Mouse (Mus musculus): ENCODE data around the gene Cdk2. TPM values are rescaled to one million over a fixed set of nuclear protein-coding genes. Genes with fewer than 3 reads are reported as not detected.
A peak's percentile ranks its signal among the peaks of the same experiment; 100 is the strongest.
"Not testable (repeated sequence)": the region's sequence is repeated elsewhere in the genome, so short reads cannot be mapped to it uniquely, and the experiment has no call there.

Gene Cdk2
- polyA plus RNA-seq, 1 experiment, result not detected

DNA sequence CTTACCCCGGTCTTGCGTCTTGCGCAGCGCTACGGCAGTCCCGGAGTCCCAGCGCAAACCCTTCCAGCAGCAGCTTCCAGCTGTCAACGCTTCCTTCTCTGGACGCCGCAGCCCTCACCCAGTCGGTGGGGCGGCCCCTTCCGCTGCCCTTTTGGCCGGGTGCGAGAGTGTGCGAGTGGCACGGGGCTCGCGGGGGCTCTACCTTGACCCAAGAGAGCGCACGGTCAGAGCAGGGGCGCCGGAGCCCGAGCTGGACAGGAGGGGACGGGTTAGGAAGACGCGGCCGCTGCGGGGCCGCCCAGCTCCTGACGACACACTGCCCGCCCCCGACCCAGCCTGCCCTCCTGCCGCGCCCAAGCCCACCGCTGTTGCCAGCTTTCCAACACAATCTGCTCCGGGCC is 39.0 kb upstream of the Cdk2 start:
- WGBS, result 2% methylated on average over 37 of the region's 37 CpGs
- Histone ChIP-seq H3K4me1 (ENCODE audit: control insufficient read depth, insufficient read depth, low read length) (peaks cover 12% of the 10 kb centered on the region), H3K4me3 (ENCODE audit: insufficient read depth, low read depth, low read length) (peak overlapping the region; percentile 65), H3K27ac (ENCODE audit: insufficient read depth, low read depth, low read length) (peak overlapping the region; percentile 16; the same call in 1 of the 2 replicates)
- TF ChIP-seq POLR2A (IDR thresholded peaks at IDR 0.05; ENCODE audit: insufficient read depth, low read depth, low read length) (peak; percentile 34; the same call in 1 of the 2 replicates), CTCF (IDR thresholded peaks at IDR 0.05; ENCODE audit: insufficient read depth, low read depth, low read length) (no peak)

- H3K4me3 ChIP-seq (ENCODE audit: insufficient read depth, low read depth, low read length), result peak overlapping the region; percentile 65
- 3% methylated on average over 7 of the region's 7 CpGs for WGBS
- no peak overlapping the region for H3K27ac ChIP-seq (ENCODE audit: insufficient read depth, low read depth, low read length)
- TF ChIP-seq POLR2A (IDR thresholded peaks at IDR 0.05; ENCODE audit: insufficient read depth, low read depth, low read length), result no peak
- TF ChIP-seq CTCF (IDR thresholded peaks at IDR 0.05; ENCODE audit: insufficient read depth, low read depth, low read length), result no peak
- peaks cover 12% of the 10 kb centered on the region for H3K4me1 ChIP-seq (ENCODE audit: control insufficient read depth, insufficient read depth, low read length)
Measured at GRCm38 (mm10) chr10:128743235-128743634, 38.4 kb upstream of the Cdk2 start.

GRCm38 (mm10) chr10:128742616-128743015 is 37.8 kb upstream of the Cdk2 start:
- WGBS, result 46% methylated on average over 4 of the region's 4 CpGs
- Histone ChIP-seq H3K27ac (ENCODE audit: insufficient read depth, low read depth, low read length) (no peak overlapping the region), H3K4me3 (ENCODE audit: insufficient read depth, low read depth, low read length) (no peak overlapping the region), H3K4me1 (ENCODE audit: control insufficient read depth, insufficient read depth, low read length) (peaks cover 9% of the 10 kb centered on the region)
- no peak for TF ChIP-seq CTCF (IDR thresholded peaks at IDR 0.05; ENCODE audit: insufficient read depth, low read depth, low read length)
- no peak for TF ChIP-seq POLR2A (IDR thresholded peaks at IDR 0.05; ENCODE audit: insufficient read depth, low read depth, low read length)

- no peak overlapping the region for H3K4me3 ChIP-seq (ENCODE audit: insufficient read depth, low read depth, low read length)
- peaks cover 10% of the 10 kb centered on the region for H3K4me1 ChIP-seq (ENCODE audit: control insufficient read depth, insufficient read depth, low read length)
- H3K27ac ChIP-seq (ENCODE audit: insufficient read depth, low read depth, low read length), result no peak overlapping the region
- no peak for TF ChIP-seq POLR2A (IDR thresholded peaks at IDR 0.05; ENCODE audit: insufficient read depth, low read depth, low read length)
- TF ChIP-seq CTCF (IDR thresholded peaks at IDR 0.05; ENCODE audit: insufficient read depth, low read depth, low read length), result no peak
- WGBS, result 76% methylated on average over 2 of the region's 2 CpGs
Measured at GRCm38 (mm10) chr10:128740296-128740695, 35.5 kb upstream of the Cdk2 start.

DNA sequence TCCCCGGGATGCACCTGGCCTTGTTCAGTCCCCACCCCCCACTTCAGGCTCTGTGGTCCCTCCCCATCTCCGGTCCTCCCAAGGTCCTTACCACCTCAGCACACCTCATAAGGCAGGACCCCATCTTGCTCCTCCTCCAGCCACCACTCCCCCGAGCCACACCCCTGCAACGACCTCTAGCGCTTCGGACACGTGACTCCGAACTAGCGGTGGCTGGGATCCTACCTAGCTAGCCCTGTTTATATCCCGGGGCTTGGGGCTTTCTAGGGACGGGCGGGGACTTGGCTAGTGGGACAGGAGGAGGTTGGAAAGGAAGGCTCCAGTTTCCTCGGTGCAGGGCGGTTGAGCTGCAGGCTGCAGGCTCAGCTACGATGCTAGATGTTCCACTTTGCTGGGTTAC is 32.6 kb upstream of the Cdk2 start:
- Histone ChIP-seq H3K27ac (ENCODE audit: insufficient read depth, low read depth, low read length) (no peak overlapping the region), H3K4me3 (ENCODE audit: insufficient read depth, low read depth, low read length) (0 out of 2 replicates have a peak overlapping the region, but pooled peaks have one; percentile 9), H3K4me1 (ENCODE audit: control insufficient read depth, insufficient read depth, low read length) (peaks cover 4% of the 10 kb centered on the region)
- TF ChIP-seq POLR2A (IDR thresholded peaks at IDR 0.05; ENCODE audit: insufficient read depth, low read depth, low read length) (no peak), CTCF (IDR thresholded peaks at IDR 0.05; ENCODE audit: insufficient read depth, low read depth, low read length) (no peak)
- 11% methylated on average over 15 of the region's 15 CpGs for WGBS

DNA sequence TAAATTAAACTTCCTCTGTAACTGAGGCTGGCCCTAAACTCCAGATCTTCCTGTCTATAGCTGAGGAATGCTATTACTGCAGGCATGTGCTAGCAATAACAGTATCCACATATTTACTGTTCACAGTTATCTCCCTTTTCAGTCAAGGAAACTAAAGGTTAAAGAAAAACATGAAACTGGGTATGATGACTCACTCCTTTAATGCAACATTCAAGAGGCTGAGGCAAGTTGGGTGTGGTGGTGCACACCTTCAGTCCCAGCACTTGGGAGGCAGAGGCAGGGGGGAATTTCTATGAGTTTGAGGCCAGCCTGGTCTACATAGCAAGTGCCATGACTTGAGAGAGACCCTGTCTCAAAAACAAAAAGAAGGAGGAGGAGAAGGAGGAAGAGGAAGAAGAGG is 27.2 kb upstream of the Cdk2 start:
- Histone ChIP-seq H3K4me3 (ENCODE audit: insufficient read depth, low read depth, low read length) (no peak overlapping the region), H3K4me1 (ENCODE audit: control insufficient read depth, insufficient read depth, low read length) (peaks cover 3% of the 10 kb centered on the region; the same call in 1 of the 2 replicates), H3K27ac (ENCODE audit: insufficient read depth, low read depth, low read length) (no peak overlapping the region)
- TF ChIP-seq POLR2A (IDR thresholded peaks at IDR 0.05; ENCODE audit: insufficient read depth, low read depth, low read length), result no peak
- no peak for TF ChIP-seq CTCF (IDR thresholded peaks at IDR 0.05; ENCODE audit: insufficient read depth, low read depth, low read length)

DNA sequence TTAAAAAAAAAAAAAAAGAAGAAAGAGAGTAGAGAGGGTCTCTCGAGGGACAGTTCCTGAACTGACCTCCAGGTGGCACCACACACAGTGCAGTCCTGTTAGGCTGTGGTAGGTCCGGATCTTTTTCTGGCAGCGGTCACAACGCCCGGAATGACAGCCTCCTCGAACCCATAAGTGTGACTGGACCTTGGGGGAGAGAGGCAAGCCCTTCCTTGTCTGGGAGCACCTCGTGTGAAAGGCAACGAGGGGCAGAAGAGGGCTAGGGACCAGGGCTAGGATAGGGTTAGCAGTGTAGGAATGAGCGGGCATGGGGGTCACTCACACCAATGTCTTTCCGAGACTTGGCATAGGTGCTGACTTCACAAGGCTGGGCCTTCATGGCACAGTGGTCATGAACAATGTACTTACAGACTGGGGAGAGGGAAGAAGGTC is 26.2 kb upstream of the Cdk2 start:
- no peak overlapping the region for H3K4me3 ChIP-seq (ENCODE audit: insufficient read depth, low read depth, low read length)
- 14% methylated on average over 10 of the region's 10 CpGs for WGBS
- no peak overlapping the region for H3K27ac ChIP-seq (ENCODE audit: insufficient read depth, low read depth, low read length)
- TF ChIP-seq POLR2A (IDR thresholded peaks at IDR 0.05; ENCODE audit: insufficient read depth, low read depth, low read length) (no peak), CTCF (IDR thresholded peaks at IDR 0.05; ENCODE audit: insufficient read depth, low read depth, low read length) (peak; percentile 52; the same call in 1 of the 2 replicates)
- peaks cover 3% of the 10 kb centered on the region; the same call in 1 of the 2 replicates for H3K4me1 ChIP-seq (ENCODE audit: control insufficient read depth, insufficient read depth, low read length)

DNA sequence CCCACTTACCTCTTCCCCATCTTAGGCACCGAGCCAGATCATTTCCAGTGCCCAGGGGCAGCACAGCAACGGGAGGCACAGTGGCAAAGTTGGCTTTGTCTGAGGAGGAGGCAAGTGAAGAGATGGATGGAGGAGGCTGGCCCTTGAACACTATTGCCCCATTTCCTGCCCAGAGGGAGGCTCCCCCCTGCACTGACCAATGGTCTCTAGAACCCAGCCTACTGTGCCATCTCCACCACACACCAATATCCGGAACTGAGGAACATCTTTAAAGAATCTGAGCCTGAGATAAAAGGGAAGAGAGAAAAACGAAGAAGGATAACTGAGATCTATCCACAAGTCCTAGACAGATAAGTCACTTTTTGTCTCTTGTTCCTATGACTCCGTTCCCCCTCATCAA is 23.2 kb upstream of the Cdk2 start:
- TF ChIP-seq CTCF (IDR thresholded peaks at IDR 0.05; ENCODE audit: insufficient read depth, low read depth, low read length) (no peak), POLR2A (IDR thresholded peaks at IDR 0.05; ENCODE audit: insufficient read depth, low read depth, low read length) (no peak)
- Histone ChIP-seq H3K27ac (ENCODE audit: insufficient read depth, low read depth, low read length) (no peak overlapping the region), H3K4me1 (ENCODE audit: control insufficient read depth, insufficient read depth, low read length) (peaks cover 3% of the 10 kb centered on the region; the same call in 1 of the 2 replicates), H3K4me3 (ENCODE audit: insufficient read depth, low read depth, low read length) (no peak overlapping the region)
- 79% methylated on average over 5 of the region's 5 CpGs for whole genome bisulfite sequencing

GRCm38 (mm10) chr10:128725466-128725865 is 20.6 kb upstream of the Cdk2 start:
- H3K4me3 ChIP-seq (ENCODE audit: insufficient read depth, low read depth, low read length); H3K27ac ChIP-seq (ENCODE audit: insufficient read depth, low read depth, low read length); H3K4me1 ChIP-seq (ENCODE audit: control insufficient read depth, insufficient read depth, low read length): not testable (repeated sequence)
- WGBS, result 89% methylated on average over 4 of the region's 4 CpGs
